Mouse (Mus musculus) hindbrain, embryonic 14.5 days (tissue): Measurements from ENCODE around the gene Rhbdd3. TPM values are rescaled to one million over a fixed set of nuclear protein-coding genes. Genes with fewer than 3 reads are reported as not detected.

ENCODE experiments used
- ATAC-seq: fragments of 200-750 bp; cut with Nextera tagmentation; 2 replicates; pipeline ENCODE4 v1.8.0; 2017; ENCODE audit warnings: moderate number of reproducible peaks, mild to moderate bottlenecking, moderate TSS enrichment, moderate library complexity; ENCODE audit not compliant: low FRiP score
- DNase-seq: peaks from one replicate; pipeline ENCODE4 v3.0.0-alpha.2; 2015; ENCODE audit warnings: low spot score
- H3K27ac ChIP-seq: fragments of 300-500 bp; sonication (generic); 2 replicates; pipeline ENCODE4 v1.5.1; 2014; ENCODE audit warnings: mild to moderate bottlenecking, moderate library complexity
- H3K27me3 ChIP-seq: fragments of 300-500 bp; sonication (generic); 2 replicates; pipeline ENCODE4 v1.6.1; 2014; ENCODE audit warnings: mild to moderate bottlenecking, low read length, mixed read lengths; ENCODE audit not compliant: control insufficient read depth, insufficient read depth
- H3K36me3 ChIP-seq: fragments of 300-500 bp; sonication (generic); replicated peaks from 2 replicates; pipeline ENCODE4 v1.6.1; 2014; ENCODE audit not compliant: control insufficient read depth, insufficient read depth
- H3K4me1 ChIP-seq: fragments of 300-500 bp; sonication (generic); replicated peaks from 2 replicates; pipeline ENCODE4 v1.6.1; 2014; ENCODE audit warnings: antibody characterized with exemption, low read length, mixed read lengths; ENCODE audit not compliant: control insufficient read depth, insufficient read depth
- H3K4me2 ChIP-seq: fragments of 300-500 bp; sonication (generic); replicated peaks from 2 replicates; pipeline ENCODE4 v1.6.1; 2014; ENCODE audit warnings: mild to moderate bottlenecking, moderate library complexity
- H3K4me3 ChIP-seq: fragments of 300-500 bp; sonication (generic); replicated peaks from 2 replicates; pipeline ENCODE4 v1.5.1; 2014; ENCODE audit warnings: mild to moderate bottlenecking, low read length
- H3K9ac ChIP-seq: fragments of 300-500 bp; sonication (generic); 2 replicates; pipeline ENCODE4 v1.6.1; 2014
- H3K9me3 ChIP-seq: fragments of 300-500 bp; sonication (generic); 2 replicates; pipeline ENCODE4 v1.6.1; 2016; ENCODE audit warnings: low read length; ENCODE audit not compliant: control insufficient read depth
- WGBS: fragments of 180-500 bp; shearing (Covaris S2); extraction: QIAGEN DNeasy Blood & Tissue Kit; methylation state at CpG from one replicate; pipeline ENCODE4 v1.1.7; 2014; 5-methylcytosine and 5-hydroxymethylcytosine counted together
- polyA plus RNA-seq: library from polyadenylated mRNA; unstranded; fragments of >200 nt; fragmentation: Nextera tagmentation; extraction: Ambion mirVana; gene quantifications from 2 replicates; pipeline ENCODE4 v1.2.1, GENCODE M21; 2014

Gene Rhbdd3
- polyA plus RNA-seq, 1 experiment from 2014 or later = 39.7 TPM

DNA sequence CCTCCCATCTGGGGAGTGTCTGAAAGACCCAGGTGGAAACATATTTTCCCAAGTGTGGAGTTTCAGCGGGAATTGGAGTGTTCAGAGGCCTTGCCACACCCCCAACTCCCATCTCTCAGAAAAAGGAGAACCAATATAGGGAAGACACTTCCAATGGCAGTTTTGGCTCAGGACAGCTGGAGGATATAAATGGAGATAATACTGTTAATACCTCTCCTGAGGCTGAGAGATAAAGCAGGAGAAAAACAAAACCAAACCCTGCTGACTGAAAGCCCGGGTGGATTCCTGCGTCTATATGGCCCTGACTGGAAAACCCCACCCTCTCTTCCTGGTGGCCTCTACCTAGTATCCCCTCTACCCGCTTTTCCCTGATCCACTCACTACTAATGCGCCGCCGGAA, 3.7 kb downstream of the Rhbdd3 start:
- ATAC-seq = no peak
- WGBS = 93% methylated on average over 7 of the region's 7 CpGs
- H3K4me3 ChIP-seq = no peak overlapping the region

GRCm38 (mm10) chr11:5103986-5104509, 5.3 kb downstream of the Rhbdd3 start:
- Histone ChIP-seq H3K27ac (no peak overlapping the region), H3K4me1 (peaks cover 15% of the 10 kb centered on the region), H3K36me3 (peaks cover 38% of the 10 kb centered on the region), H3K4me2 (no peak overlapping the region), H3K4me3 (no peak overlapping the region), H3K27me3 (no peaks in the 10 kb centered on the region), H3K9me3 (no peaks in the 10 kb centered on the region), H3K9ac (no peak overlapping the region)
- no peak for DNase-seq
- ATAC-seq = no peak
- 93% methylated on average over 4 of the region's 4 CpGs for WGBS

More for the DNA sequence above, 3.7 kb downstream of the Rhbdd3 start:
- H3K9ac ChIP-seq = no peak overlapping the region
- DNase-seq = no peak
- H3K27me3 ChIP-seq = no peaks in the 10 kb centered on the region
- peaks cover 18% of the 10 kb centered on the region for H3K4me1 ChIP-seq
- peaks cover 38% of the 10 kb centered on the region for H3K36me3 ChIP-seq
- no peaks in the 10 kb centered on the region for H3K9me3 ChIP-seq
- no peak overlapping the region for H3K4me2 ChIP-seq
- H3K27ac ChIP-seq = no peak overlapping the region

- WGBS = 66% methylated on average over 8 of the region's 8 CpGs
- Histone ChIP-seq H3K4me2 (no peak overlapping the region), H3K9ac (no peak overlapping the region), H3K27ac (no peak overlapping the region), H3K27me3 (no peaks in the 10 kb centered on the region), H3K4me3 (no peak overlapping the region), H3K36me3 (peaks cover 13% of the 10 kb centered on the region; the same call in 1 of the 2 replicates), H3K9me3 (no peaks in the 10 kb centered on the region), H3K4me1 (no peaks in the 10 kb centered on the region)
- DNase-seq (no peak), ATAC-seq (no peak)
Measured at GRCm38 (mm10) chr11:5109441-5109840, 10.7 kb downstream of the Rhbdd3 start.

DNA sequence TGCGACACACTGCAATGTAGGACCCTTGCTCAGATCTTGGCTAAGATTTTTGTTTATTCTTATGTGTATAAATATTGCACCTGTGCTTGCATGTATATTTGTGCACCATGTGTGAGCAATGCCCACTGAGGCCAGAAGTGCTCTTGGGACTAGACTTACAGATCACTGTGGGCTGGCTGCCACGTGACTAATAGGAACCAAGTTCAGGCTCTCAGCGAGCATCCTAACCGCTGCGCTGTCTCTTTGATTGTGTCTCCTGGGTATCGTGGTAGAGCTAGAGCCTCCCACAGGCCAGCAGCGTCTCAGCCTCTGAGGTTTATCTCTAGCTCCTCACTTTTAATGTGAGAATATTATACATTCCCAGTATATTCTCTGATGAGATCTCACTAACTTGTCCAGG, 14.9 kb downstream of the Rhbdd3 start:
- Histone ChIP-seq H3K36me3 (no peaks in the 10 kb centered on the region), H3K9me3 (no peaks in the 10 kb centered on the region), H3K27me3 (no peaks in the 10 kb centered on the region), H3K4me1 (no peaks in the 10 kb centered on the region), H3K4me3 (no peak overlapping the region), H3K27ac (no peak overlapping the region), H3K9ac (no peak overlapping the region), H3K4me2 (no peak overlapping the region)
- ATAC-seq = no peak
- 81% methylated on average over 7 of the region's 7 CpGs for WGBS
- no peak for DNase-seq

- WGBS = 36% methylated on average over 13 of the region's 13 CpGs
- no peak overlapping the region for H3K4me2 ChIP-seq
Measured at GRCm38 (mm10) chr11:5114931-5115581, 16.3 kb downstream of the Rhbdd3 start.

DNA sequence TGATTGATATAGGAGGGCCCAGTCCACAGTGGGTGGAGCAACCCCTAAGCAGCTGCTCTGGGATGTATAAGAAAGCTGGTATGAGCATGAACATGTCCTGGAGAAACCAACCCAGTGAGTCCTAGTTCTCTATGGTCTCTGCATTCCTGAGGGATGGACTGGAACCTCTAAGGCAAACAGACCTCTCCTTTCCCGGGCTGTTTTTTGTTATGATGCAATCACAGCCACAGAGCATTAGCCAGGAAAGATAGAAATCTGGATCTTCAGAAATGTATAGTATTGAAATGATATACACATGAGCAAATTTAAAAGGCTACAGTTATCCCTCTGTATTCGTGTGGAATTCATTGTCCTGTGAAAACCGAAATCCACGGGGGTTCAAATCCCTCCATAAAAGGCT, 27.0 kb downstream of the Rhbdd3 start:
- no peak overlapping the region for H3K27ac ChIP-seq
- H3K9ac ChIP-seq = no peak overlapping the region
- no peaks in the 10 kb centered on the region for H3K27me3 ChIP-seq
- no peak overlapping the region for H3K4me3 ChIP-seq
- no peak overlapping the region for H3K4me2 ChIP-seq
- no peaks in the 10 kb centered on the region for H3K36me3 ChIP-seq
- H3K9me3 ChIP-seq = no peaks in the 10 kb centered on the region; the same call in 1 of the 2 replicates
- no peak for ATAC-seq
- no peak for DNase-seq
- WGBS = 82% methylated on average over 4 of the region's 4 CpGs
- H3K4me1 ChIP-seq = peaks cover 11% of the 10 kb centered on the region

More at GRCm38 (mm10) chr11:5114931-5115581, 16.3 kb downstream of the Rhbdd3 start:
- peak; percentile 84 for DNase-seq
- H3K36me3 ChIP-seq = no peaks in the 10 kb centered on the region
- no peak overlapping the region for H3K27ac ChIP-seq
- ATAC-seq = 0 out of 2 replicates have a peak, but pooled peaks have one; percentile 38
- no peaks in the 10 kb centered on the region for H3K9me3 ChIP-seq
- no peak overlapping the region for H3K9ac ChIP-seq
- no peaks in the 10 kb centered on the region for H3K4me1 ChIP-seq
- H3K27me3 ChIP-seq = no peaks in the 10 kb centered on the region
- H3K4me3 ChIP-seq = no peak overlapping the region

DNA sequence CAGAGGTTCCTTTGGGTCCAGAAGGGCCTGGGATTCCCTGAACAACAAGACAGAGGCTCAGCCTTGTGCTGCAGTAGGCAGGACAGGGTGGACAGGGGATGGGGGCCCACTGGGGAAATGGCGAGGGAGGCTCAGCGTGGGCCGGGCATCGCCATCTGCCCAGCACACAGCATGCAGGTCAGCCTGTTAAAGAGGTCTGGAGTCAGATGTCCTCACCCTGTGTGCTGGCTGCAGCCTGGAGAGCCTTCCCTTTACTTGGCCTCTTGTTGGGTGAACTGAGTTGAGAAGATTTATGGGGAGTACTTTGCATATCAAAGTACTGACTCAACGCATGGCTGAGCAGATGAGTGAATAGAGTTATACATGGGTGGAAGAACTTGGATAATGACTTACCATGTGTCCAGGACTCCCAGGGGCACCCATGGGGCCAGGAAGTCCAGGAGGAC, 30.3 kb downstream of the Rhbdd3 start:
- peaks cover 11% of the 10 kb centered on the region for H3K4me1 ChIP-seq
- no peak overlapping the region for H3K4me2 ChIP-seq
- H3K4me3 ChIP-seq = no peak overlapping the region
- H3K27me3 ChIP-seq = no peaks in the 10 kb centered on the region
- ATAC-seq (peak; percentile 58; the same call in 1 of the 2 replicates), DNase-seq (peak; percentile 30)
- no peak overlapping the region for H3K27ac ChIP-seq
- H3K9ac ChIP-seq = no peak overlapping the region
- no peaks in the 10 kb centered on the region; the same call in 1 of the 2 replicates for H3K9me3 ChIP-seq
- WGBS = 9% methylated on average over 5 of the region's 5 CpGs
- H3K36me3 ChIP-seq = no peaks in the 10 kb centered on the region

DNA sequence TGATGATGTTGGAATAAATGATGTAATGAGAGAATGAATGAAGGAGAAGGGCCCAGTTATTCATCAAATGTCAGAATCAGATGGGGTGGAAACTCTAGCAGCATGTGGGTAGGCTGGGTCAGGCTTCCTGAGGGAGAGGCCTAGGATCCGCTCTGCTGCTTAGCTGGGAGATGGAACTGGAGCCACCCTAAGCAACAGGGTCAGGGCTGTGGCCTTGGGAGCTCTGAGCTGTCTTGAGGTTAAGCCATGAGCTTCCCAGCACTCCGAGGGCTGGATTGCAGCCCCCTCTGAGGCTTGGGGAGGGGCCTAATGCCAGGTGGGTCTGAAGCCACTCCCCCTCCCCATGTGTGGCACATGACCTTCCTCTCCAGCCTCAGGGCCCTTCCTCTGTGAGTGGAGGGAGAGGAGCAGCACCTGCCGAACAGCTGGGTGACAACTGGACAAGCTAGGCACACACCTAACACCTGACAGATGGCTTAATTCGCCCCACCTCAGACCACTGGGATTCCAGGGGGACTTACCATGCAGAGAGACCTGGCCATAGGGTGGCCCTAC, 31.5 kb downstream of the Rhbdd3 start:
- no peak overlapping the region for H3K27ac ChIP-seq
- H3K4me1 ChIP-seq = peaks cover 11% of the 10 kb centered on the region
- H3K4me2 ChIP-seq = no peak overlapping the region
- H3K36me3 ChIP-seq = no peaks in the 10 kb centered on the region
- H3K27me3 ChIP-seq = no peaks in the 10 kb centered on the region
- no peak for DNase-seq
- H3K9ac ChIP-seq = no peak overlapping the region
- 55% methylated on average over 4 of the region's 4 CpGs for WGBS
- no peaks in the 10 kb centered on the region; the same call in 1 of the 2 replicates for H3K9me3 ChIP-seq
- H3K4me3 ChIP-seq = no peak overlapping the region
- no peak for ATAC-seq

- no peak overlapping the region for H3K4me2 ChIP-seq
- H3K9me3 ChIP-seq = no peaks in the 10 kb centered on the region
- WGBS = 76% methylated on average over 4 of the region's 4 CpGs
- no peak overlapping the region for H3K9ac ChIP-seq
- no peaks in the 10 kb centered on the region for H3K27me3 ChIP-seq
- no peak overlapping the region for H3K4me3 ChIP-seq
- ATAC-seq = no peak
- peaks cover 11% of the 10 kb centered on the region for H3K4me1 ChIP-seq
- no peak overlapping the region for H3K27ac ChIP-seq
- DNase-seq = no peak
- H3K36me3 ChIP-seq = no peaks in the 10 kb centered on the region
Measured at GRCm38 (mm10) chr11:5132751-5133150, 34.0 kb downstream of the Rhbdd3 start.
